Mouse (Mus musculus): Measurements from ENCODE around the gene Olfr239. TPM values are rescaled to one million over a fixed set of nuclear protein-coding genes. Genes with fewer than 3 reads are reported as not detected.
"Not testable (repeated sequence)": the region's sequence is repeated elsewhere in the genome, so short reads cannot be mapped to it uniquely, and the experiment has no call there.

Gene Olfr239
- polyA plus RNA-seq (2015; fragmentation: Nextera tagmentation; extraction: Ambion mirVana) = not detected in 2 replicates

DNA sequence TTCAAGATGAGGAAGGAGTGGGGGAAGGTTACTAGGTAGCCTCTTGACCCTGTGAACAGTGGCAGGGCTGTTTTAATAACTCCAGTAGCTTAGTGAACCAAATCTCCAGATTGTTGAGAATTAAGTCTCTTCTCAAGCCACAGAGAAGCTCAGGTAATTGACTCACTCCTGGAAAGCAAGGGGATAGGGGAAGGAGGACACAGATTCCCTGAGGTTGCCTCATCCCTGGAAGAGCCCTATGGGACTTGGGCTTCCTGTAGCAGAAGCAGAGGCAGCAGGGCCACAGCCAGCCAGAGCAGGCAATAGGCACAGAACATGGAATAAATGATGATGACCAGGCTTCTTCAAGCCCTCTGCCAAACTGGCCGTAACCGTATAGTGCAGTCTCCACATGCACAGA lies at the start of gene Olfr239:
Olfr239 (plus strand) TSS at position 301 of the 400 bp plus-strand sequence.
- H3K27ac ChIP-seq; H3K9ac ChIP-seq; H3K27me3 ChIP-seq (replicated peaks); H3K4me3 ChIP-seq (replicated peaks); H3K4me1 ChIP-seq (replicated peaks); ATAC-seq; H3K36me3 ChIP-seq; H3K4me2 ChIP-seq (replicated peaks); H3K9me3 ChIP-seq: not testable (repeated sequence)
- no CpG with 5 or more reads among the region's 2 CpGs for WGBS

- not testable (repeated sequence) for H3K4me3 ChIP-seq (replicated peaks); H3K9me3 ChIP-seq; H3K27ac ChIP-seq; H3K4me2 ChIP-seq (replicated peaks); H3K36me3 ChIP-seq; H3K27me3 ChIP-seq (replicated peaks); H3K4me1 ChIP-seq (replicated peaks); ATAC-seq; H3K9ac ChIP-seq
- 76% methylated on average over 1 of the region's 1 CpGs for WGBS
Measured at GRCm38 (mm10) chr17:33168147-33168546, 23.0 kb upstream of the Olfr239 start, which contains the start of gene Olfr55. Gene Olfr55, plus strand, starts transcription at chr17:33168447.

- no peak within 1 kb of the TSS for H3K4me3 ChIP-seq (replicated peaks)
- H3K27ac ChIP-seq = no peak within 1 kb of the TSS
- H3K9ac ChIP-seq = no peak within 1 kb of the TSS
- ATAC-seq = no peak
- no peaks in the 10 kb centered on the region for H3K27me3 ChIP-seq (replicated peaks)
- WGBS = 89% methylated on average over 2 of the region's 2 CpGs
- no peaks in the 10 kb centered on the region for H3K9me3 ChIP-seq
- H3K36me3 ChIP-seq = no peaks in the 10 kb centered on the region
- H3K4me2 ChIP-seq (replicated peaks) = no peak within 1 kb of the TSS
- H3K4me1 ChIP-seq (replicated peaks) = no peaks in the 10 kb centered on the region
Measured at GRCm38 (mm10) chr17:33221590-33221989, 30.5 kb downstream of the Olfr239 start, which contains the start of gene Olfr1564. Gene Olfr1564, minus strand, starts transcription at chr17:33221690.

DNA sequence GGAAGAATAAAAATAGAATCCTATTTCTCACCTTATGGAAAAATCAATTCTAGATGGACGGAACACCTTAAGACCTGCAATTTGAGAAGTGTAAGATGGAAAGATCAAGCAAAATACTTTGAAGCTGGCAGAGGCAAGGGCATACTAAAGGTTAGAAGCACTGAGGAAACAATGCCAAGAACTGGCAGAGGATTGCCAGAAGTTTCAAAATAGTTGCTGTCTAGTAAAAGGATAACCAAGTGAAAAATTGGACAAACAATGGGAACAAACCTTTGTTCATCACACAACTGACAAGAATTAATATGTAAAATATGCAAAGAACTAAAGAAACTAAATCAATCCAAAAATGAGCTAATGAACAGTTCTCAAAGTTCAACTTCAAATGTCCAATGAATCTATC lies 45.5 kb downstream of the Olfr239 start:
- H3K4me2 ChIP-seq (replicated peaks); H3K27me3 ChIP-seq (replicated peaks); H3K36me3 ChIP-seq; H3K9me3 ChIP-seq; ATAC-seq; H3K27ac ChIP-seq; H3K4me1 ChIP-seq (replicated peaks); H3K4me3 ChIP-seq (replicated peaks); H3K9ac ChIP-seq: not testable (repeated sequence)
- 96% methylated on average over 1 of the region's 1 CpGs for WGBS

Other genes with a start within 250 kb of the Olfr239 start
- 21.1 and 22.4 TPM in 2 replicates for gene Cyp4f13, start 243.9 kb upstream of the Olfr239 start, polyA plus RNA-seq (2015; fragmentation: Nextera tagmentation; extraction: Ambion mirVana)
- 10.0 and 10.7 TPM in 2 replicates for gene Zfp472, start 225.5 kb upstream of the Olfr239 start, polyA plus RNA-seq (2015; fragmentation: Nextera tagmentation; extraction: Ambion mirVana)
- 9.1 and 9.4 TPM in 2 replicates for gene Zfp952, start 198.2 kb upstream of the Olfr239 start, polyA plus RNA-seq (2015; fragmentation: Nextera tagmentation; extraction: Ambion mirVana)
- gene Zfp763, start 157.9 kb upstream of the Olfr239 start, polyA plus RNA-seq (2015; fragmentation: Nextera tagmentation; extraction: Ambion mirVana) = 9.4 and 11.1 TPM in 2 replicates
- not detected in 2 replicates for gene 4921501E09Rik, start 123.2 kb upstream of the Olfr239 start, polyA plus RNA-seq (2015; fragmentation: Nextera tagmentation; extraction: Ambion mirVana)
- gene Zfp563, start 102.0 kb upstream of the Olfr239 start, polyA plus RNA-seq (2015; fragmentation: Nextera tagmentation; extraction: Ambion mirVana) = 4.1 and 7.8 TPM in 2 replicates
- gene Morc2b, start 51.6 kb upstream of the Olfr239 start, polyA plus RNA-seq (2015; fragmentation: Nextera tagmentation; extraction: Ambion mirVana) = 0.08 TPM in 1 of 2 replicates, not detected in the other
- gene Olfr55, start 22.9 kb upstream of the Olfr239 start, polyA plus RNA-seq (2015; fragmentation: Nextera tagmentation; extraction: Ambion mirVana) = 0.03 TPM in 1 of 2 replicates, not detected in the other
- gene Olfr1564, start 30.4 kb downstream of the Olfr239 start, polyA plus RNA-seq (2015; fragmentation: Nextera tagmentation; extraction: Ambion mirVana) = not detected in 2 replicates
- gene Zfp955a, start 63.8 kb downstream of the Olfr239 start, polyA plus RNA-seq (2015; fragmentation: Nextera tagmentation; extraction: Ambion mirVana) = 11.7 and 14.0 TPM in 2 replicates
- 0.03 TPM in 1 of 2 replicates, not detected in the other for gene Olfr63, start 73.4 kb downstream of the Olfr239 start, polyA plus RNA-seq (2015; fragmentation: Nextera tagmentation; extraction: Ambion mirVana)
- gene Zfp955b, start 98.2 kb downstream of the Olfr239 start, polyA plus RNA-seq (2015; fragmentation: Nextera tagmentation; extraction: Ambion mirVana) = 9.6 and 9.9 TPM in 2 replicates
- gene Zfp81, start 167.6 kb downstream of the Olfr239 start, polyA plus RNA-seq (2015; fragmentation: Nextera tagmentation; extraction: Ambion mirVana) = 7.0 and 7.3 TPM in 2 replicates
- gene Zfp101, start 203.3 kb downstream of the Olfr239 start, polyA plus RNA-seq (2015; fragmentation: Nextera tagmentation; extraction: Ambion mirVana) = 11.3 and 13.1 TPM in 2 replicates
- gene Actl9, start 241.6 kb downstream of the Olfr239 start, polyA plus RNA-seq (2015; fragmentation: Nextera tagmentation; extraction: Ambion mirVana) = not detected in 2 replicates